Mouse (Mus musculus) left cerebral cortex, adult 8-10 months (tissue): ENCODE results near the gene Angptl6. TPM values are rescaled to one million over a fixed set of nuclear protein-coding genes. Genes with fewer than 3 reads are reported as not detected.
"Not testable (repeated sequence)": the region's sequence is repeated elsewhere in the genome, so short reads cannot be mapped to it uniquely, and the experiment has no call there.

Source experiments
- DNase-seq, 2 experiments: peaks; one replicate each; pipeline ENCODE4 v3.0.0; 2022; ENCODE audit warnings: low spot score in 2 of 2
- microRNA-seq, 2 experiments: library from miRNA; unstranded; fragments of <30 nt; microRNA quantifications; one replicate each; pipeline ENCODE4 v1.2.0; 2022
- total RNA-seq, 4 experiments: library from RNA; stranded (reverse); gene quantifications; 2 replicates each; pipeline ENCODE4 v1.2.4; 2022

Gene Angptl6
- total RNA-seq, 4 experiments from 2014 or later, result 8.4 to 10.1 (median 9.2) TPM

- no peak for DNase-seq
These were observed 40.6 kb downstream of the Angptl6 start for GRCm38 (mm10) chr9:20838931-20839330.

GRCm38 (mm10) chr9:20837184-20837947, 42.2 kb downstream of the Angptl6 start:
- DNase-seq, result no peak

- DNase-seq, result not testable (repeated sequence)
These were observed 44.0 kb downstream of the Angptl6 start for GRCm38 (mm10) chr9:20835431-20835954.

DNA sequence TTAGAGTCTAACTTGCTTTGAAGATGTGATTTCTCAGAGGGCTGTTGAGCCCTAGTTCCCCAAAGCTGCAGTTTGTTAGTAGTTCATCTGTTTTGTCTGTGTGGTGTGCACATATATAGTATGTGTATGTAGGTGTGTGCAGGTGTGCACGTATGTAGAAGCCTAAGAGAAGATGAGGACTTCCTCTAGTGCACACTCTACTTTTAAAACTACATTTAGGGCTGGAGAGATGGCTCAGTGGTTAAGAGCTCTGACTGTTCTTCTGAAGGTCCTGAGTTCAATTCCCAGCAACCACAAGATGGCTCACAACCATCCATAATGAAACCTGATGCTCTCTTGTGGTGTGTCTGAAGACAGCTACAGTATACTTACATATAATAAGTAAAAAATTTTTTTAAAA, 44.6 kb downstream of the Angptl6 start:
- DNase-seq, result no peak

DNA sequence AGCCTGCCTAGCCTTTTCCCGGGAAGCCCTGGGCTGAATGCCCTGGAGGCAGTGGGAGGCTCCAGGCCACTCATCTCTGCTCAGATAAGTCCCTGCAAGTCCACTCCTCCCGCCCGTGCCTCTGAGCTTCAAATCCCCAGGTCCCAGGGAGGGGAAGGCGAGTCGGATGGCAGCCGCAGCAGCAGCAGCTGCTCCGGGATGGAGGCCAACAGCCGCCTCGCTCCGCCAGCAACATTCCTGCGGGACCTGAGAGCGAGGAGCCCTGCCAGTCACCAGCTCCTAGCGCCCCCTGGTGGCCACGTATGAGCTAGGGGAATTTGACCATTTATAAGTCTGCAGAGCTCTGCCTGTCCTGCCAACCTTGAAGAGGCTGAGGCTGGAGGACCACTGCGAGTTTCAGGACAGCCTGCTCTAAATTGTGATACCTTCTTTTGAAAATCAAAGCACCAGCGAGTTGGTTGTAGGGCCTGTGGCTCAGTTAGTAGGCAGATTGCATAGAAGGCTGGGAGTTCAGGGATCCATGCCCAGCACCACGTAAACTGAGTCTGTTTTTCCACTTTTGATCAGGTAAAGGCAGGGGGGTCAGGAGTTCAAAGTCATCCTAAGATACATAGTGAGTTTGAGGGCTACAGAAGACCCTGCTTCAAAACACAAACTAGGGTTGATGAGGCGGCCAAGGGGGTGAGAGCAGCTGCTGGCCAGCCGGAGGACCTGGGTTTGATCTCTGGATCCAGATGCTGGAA, 48.5 kb downstream of the Angptl6 start:
- peak; percentile 91 for DNase-seq

- no peak for DNase-seq
These were observed 51.4 kb downstream of the Angptl6 start for GRCm38 (mm10) chr9:20828127-20828526.

DNA sequence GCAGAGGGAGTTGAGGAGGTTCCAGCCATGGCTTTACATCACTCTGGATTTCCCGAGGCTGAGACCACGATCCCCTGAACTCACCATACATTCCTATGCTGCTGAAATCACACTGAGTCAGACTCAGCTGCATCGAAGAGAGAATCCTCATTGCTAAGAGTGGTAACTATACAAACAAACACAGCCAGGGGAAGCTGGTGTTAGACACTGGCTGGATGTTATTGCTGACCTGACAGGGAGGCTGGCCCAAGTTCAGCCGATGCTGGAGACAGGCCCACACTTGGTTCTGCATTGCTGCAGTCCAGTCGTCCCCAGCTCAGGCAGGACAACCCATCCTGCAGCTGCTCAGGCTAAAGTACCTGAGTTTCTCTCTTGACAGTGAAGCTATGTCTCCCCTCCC, 53.7 kb downstream of the Angptl6 start:
- no peak for DNase-seq

Small RNAs within 50 kb of the gene (microRNA-seq; reads per million reads assigned to microRNA genes)
- gene Mir7081, result 1.1 to 1.3 reads per million in 2 experiments

Other genes starting within 250 kb of the Angptl6 start
- 100 to 1,000 TPM; 263 to 330 (median 301) TPM for gene Ubl5, start 236.8 kb downstream of the Angptl6 start, total RNA-seq
- 10 to 100 TPM; 20.1 to 29.5 (median 26.9) TPM for gene Fbxl12, start 235.0 kb downstream of the Angptl6 start, total RNA-seq
- gene Pin1, start 227.6 kb downstream of the Angptl6 start, total RNA-seq, result 10 to 100 TPM; 32.7 to 37.5 (median 35.2) TPM
- gene Olfm2, start 133.4 kb downstream of the Angptl6 start, total RNA-seq, result 100 to 1,000 TPM; 122 to 129 (median 125) TPM
- 1 to 10 TPM; 1.0 to 2.0 (median 1.3) TPM for gene Col5a3, start 64.7 kb downstream of the Angptl6 start, total RNA-seq
- not detected for gene Rdh8, start 61.2 kb downstream of the Angptl6 start, total RNA-seq
- gene A230050P20Rik, start 11.1 kb downstream of the Angptl6 start, total RNA-seq, result 10 to 100 TPM; 71.9 to 91.7 (median 82.6) TPM
- 10 to 100 TPM; 21.5 to 27.2 (median 23.6) TPM for gene Ppan, start 8.4 kb upstream of the Angptl6 start, total RNA-seq
- gene Eif3g, start 18.9 kb upstream of the Angptl6 start, total RNA-seq, result 100 to 1,000 TPM; 130 to 139 (median 136) TPM
- 10 to 100 TPM; 39.7 to 41.3 (median 40.5) TPM for gene Dnmt1, start 80.2 kb upstream of the Angptl6 start, total RNA-seq
- gene S1pr2, start 97.1 kb upstream of the Angptl6 start, total RNA-seq, result 1 to 10 TPM; 2.0 to 3.4 (median 2.7) TPM
- 10 to 100 TPM; 55.3 to 68.0 (median 56.9) TPM for gene Mrpl4, start 123.0 kb upstream of the Angptl6 start, total RNA-seq
- 1 to 10 TPM; 2.2 to 4.8 (median 4.1) TPM for gene Icam1, start 136.3 kb upstream of the Angptl6 start, total RNA-seq
- 1 to 10 TPM; 1.5 to 2.3 (median 1.8) TPM for gene Icam4, start 149.6 kb upstream of the Angptl6 start, total RNA-seq
- gene Icam5, start 152.3 kb upstream of the Angptl6 start, total RNA-seq, result 100 to 1,000 TPM; 194 to 206 (median 202) TPM
- gene Zglp1, start 187.4 kb upstream of the Angptl6 start, total RNA-seq, result 1 to 10 TPM in 2 of 4 experiments, not detected in 2; 1.1 to 1.7 TPM
- gene Gm49373, start 193.4 kb upstream of the Angptl6 start, total RNA-seq, result 1 to 10 TPM in 2 of 4 experiments, under 1 TPM in 1, not detected in 1; 0.55 to 2.3 (median 1.8) TPM
- 10 to 100 TPM; 55.8 to 63.7 (median 58.3) TPM for gene Fdx1l, start 193.9 kb upstream of the Angptl6 start, total RNA-seq
- gene Gm38431, start 212.3 kb upstream of the Angptl6 start, total RNA-seq, result 1 to 10 TPM; 1.3 to 2.2 (median 1.6) TPM
- gene Raver1, start 212.3 kb upstream of the Angptl6 start, total RNA-seq, result 10 to 100 TPM; 24.4 to 30.0 (median 26.6) TPM